Mouse (Mus musculus): ENCODE results near the gene Olfr959. TPM values are rescaled to one million over a fixed set of nuclear protein-coding genes. Genes with fewer than 3 reads are reported as not detected.

Gene Olfr959
- not detected for total RNA-seq (2021)

DNA sequence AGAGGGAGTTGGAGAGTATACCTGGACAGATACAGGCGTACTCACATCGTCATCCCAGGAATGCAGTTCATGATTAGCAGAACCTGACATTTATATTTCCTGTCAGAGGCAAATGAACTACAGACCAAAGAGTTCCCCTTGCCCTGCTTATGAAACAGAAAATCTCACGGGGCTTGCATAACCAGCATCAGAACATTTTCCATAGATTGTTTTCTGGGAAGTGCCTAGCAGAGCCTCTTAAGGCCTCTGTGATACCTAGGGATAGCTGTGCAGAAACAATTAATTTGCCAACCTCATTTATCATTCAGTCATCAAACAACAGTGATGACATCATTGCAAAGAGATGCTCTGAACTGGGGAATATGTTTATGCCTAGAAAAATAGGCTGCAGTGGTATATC lies at the start of gene Olfr959:
Olfr959 (minus strand) TSS at position 101 of the 400 bp plus-strand sequence.
- intact Hi-C loops (cut with DNase I), result no loop called here
- no peak for DNase-seq (ENCODE audit: low spot score)

DNA sequence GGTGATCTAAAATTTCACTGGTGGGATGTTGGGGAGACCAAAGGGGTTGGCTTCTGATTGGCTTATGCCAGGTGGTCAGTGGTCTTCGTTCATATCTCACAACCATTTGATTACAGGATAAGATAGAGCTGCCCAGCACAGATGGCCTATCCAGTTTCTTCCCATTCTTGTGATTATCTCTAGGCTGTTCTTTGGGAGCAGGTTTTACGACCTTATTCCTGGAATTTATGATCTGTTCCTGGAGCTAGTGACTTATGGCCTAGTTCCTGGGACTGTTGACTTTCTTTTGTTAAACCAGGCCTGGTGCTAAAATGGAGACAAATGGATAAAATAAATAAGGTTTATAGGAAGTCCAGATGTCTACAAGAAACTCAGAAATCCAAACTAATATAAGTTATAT lies 49.3 kb upstream of the Olfr959 start:
- intact Hi-C loops (cut with DNase I), result no loop called here
- no peak for DNase-seq (ENCODE audit: low spot score)

DNA sequence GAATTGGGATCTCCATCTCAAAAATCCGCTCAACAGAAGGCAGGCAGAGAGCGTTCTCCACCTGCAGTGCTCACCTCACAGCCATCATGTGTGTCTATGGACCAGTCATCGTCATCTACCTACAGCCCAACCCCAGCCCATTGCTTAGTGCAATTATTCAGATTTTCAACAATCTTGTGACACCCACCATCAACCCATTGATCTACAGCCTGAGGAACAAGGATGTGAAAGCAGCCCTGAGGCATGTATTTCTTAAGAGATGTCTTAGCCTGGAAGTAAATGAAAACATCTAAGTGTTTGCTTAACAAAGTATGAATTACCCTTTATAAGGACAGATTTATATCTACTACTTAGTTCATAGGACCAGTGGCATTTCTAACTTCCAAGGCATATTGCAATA lies 48.4 kb upstream of the Olfr959 start:
- DNase-seq (ENCODE audit: low spot score), result no peak
- intact Hi-C loops (cut with DNase I), result no loop called here

DNA sequence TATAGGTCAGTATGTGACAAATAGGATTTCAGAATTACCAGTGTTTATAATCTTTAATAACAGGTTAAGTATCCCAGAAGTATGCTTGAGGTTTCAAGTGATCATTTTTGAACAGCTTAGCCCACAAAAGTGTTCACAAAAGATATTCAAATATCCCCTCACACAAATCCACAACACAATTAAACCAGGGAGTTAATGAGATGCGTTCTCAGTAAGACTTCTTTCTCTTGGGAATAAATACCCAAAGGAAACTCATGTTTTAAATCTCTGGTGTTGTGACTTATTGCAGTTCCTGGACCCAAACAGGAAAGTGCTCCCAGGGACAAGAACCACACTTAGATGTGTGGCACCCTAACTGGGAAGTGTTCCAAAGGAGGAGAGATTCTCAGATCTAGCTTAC lies 45.7 kb upstream of the Olfr959 start, which contains the start of gene Olfr960:
Olfr960 (plus strand) TSS at position 301 of the 400 bp plus-strand sequence.
- intact Hi-C loops (cut with DNase I), result no loop called here
- no peak for DNase-seq (ENCODE audit: low spot score)

DNA sequence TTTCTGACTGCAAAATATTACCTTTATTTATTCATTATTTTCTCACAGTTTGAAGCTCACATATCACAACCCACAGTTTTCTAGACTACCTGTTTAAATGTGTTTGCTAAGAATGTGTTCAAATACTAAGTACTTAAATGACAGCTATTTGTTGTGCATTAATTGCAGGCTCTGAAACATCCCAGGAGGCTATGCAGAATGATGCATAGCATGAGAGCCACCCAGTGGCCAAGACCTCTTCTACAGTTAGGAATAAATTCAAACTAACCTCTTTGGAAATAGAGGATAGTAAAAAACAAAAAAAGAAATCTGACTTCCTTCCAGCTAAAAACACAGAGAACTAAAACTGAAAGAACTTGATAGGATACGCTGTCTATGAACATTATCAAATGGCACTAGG lies 36.6 kb upstream of the Olfr959 start:
- DNase-seq (ENCODE audit: low spot score), result no peak
- intact Hi-C loops (cut with DNase I), result loop anchor here (1.0 kb wide), 1 partner anchor 103 kb away; no protein-coding TSS in a partner anchor

DNA sequence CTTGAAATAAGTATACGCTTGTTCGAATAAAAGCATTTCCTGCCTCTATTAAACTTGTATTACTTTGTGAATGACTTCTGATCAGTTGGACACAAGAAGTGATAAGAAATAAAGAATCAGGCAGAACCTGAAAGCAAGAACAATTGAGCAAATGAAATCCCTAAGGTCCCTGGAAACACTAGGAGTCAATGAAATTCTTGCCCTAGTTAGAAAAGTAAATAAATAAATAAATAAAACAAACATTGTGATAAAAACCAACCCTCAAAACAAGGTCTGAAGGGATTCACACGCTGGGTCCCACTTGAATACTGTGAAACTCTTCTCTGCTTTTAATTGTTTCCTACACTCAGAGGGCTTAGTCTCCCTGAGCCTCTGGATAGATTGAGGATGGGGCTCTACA lies 35.0 kb upstream of the Olfr959 start, which contains the start of gene Olfr148:
Olfr148 (plus strand) TSS at position 301 of the 400 bp plus-strand sequence.
- intact Hi-C loops (cut with DNase I), result no loop called here
- DNase-seq (ENCODE audit: low spot score), result no peak

DNA sequence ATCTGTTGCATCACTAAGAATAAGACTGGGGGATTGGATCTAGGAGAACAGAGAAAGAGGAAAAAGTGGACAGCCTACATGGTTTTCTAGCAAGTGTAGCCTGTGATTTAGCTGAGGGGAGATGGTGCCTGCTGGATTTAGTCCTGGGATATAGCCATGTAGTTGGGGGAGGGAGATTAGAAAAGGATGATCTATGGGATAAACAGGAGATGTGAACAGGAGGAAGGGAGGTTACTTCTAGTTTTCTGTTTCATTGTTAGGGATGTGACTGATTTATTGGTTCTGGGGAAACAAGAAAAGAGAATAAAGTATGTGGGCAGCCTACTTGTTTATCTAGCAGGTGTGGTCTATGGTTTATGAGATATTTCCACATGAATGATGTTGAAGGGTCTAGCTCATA lies 33.1 kb upstream of the Olfr959 start:
- intact Hi-C loops (cut with DNase I), result no loop called here
- DNase-seq (ENCODE audit: low spot score), result no peak

DNA sequence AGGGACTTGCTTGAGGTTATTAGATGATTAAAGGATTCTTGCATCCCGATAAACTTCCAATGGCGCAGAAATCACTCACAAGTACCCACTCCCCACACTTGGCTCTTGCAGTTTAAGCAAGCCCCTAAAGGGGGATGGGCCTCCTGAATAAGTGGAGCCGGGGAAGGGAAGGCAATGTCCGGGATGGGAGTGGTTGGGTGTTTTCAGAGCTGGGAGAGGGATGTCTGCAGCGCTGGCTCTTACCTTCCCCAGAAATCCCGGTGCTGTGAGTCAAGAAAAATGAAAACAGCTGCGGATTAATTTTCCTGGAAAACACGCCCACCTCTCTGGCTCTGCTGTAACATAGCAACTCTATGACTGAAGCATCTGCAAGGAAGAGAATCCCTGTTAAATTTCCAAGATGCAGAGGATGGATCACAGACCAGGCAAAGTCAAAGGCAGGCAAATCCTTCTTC lies 28.7 kb upstream of the Olfr959 start, which contains the start of gene AW551984:
AW551984 (minus strand) TSS at position 405 of the 455 bp plus-strand sequence.
- intact Hi-C loops (cut with DNase I), result no loop called here

DNA sequence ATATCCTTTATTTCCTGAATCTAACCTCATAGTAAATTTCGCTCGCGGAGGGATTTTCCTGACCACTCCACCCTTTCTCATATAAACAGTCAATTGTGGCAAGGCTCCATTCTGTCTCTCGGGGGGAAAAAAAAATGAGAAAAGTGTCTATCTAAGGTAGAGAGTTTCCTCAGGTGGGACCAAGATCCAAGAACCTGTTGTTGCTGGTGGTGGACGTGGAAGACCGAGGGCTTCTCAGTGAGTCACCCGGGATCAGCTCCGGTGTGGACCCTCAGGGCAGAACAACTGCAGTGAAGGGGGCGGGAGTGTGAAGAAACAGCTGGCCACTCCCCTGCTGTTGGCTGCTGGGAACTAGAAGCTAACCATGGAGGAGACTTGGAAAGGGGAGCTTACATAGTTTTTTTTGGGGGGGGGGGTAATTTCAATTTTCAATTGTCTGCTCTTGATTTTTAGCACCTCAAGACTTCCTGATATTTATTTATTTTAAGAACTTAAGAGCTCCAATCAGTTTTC lies 28.0 kb upstream of the Olfr959 start:
- no peak for DNase-seq (ENCODE audit: low spot score)
- intact Hi-C loops (cut with DNase I), result no loop called here

More for the DNA sequence above, 28.7 kb upstream of the Olfr959 start, which contains the start of gene AW551984:
- no peak for DNase-seq (ENCODE audit: low spot score)

DNA sequence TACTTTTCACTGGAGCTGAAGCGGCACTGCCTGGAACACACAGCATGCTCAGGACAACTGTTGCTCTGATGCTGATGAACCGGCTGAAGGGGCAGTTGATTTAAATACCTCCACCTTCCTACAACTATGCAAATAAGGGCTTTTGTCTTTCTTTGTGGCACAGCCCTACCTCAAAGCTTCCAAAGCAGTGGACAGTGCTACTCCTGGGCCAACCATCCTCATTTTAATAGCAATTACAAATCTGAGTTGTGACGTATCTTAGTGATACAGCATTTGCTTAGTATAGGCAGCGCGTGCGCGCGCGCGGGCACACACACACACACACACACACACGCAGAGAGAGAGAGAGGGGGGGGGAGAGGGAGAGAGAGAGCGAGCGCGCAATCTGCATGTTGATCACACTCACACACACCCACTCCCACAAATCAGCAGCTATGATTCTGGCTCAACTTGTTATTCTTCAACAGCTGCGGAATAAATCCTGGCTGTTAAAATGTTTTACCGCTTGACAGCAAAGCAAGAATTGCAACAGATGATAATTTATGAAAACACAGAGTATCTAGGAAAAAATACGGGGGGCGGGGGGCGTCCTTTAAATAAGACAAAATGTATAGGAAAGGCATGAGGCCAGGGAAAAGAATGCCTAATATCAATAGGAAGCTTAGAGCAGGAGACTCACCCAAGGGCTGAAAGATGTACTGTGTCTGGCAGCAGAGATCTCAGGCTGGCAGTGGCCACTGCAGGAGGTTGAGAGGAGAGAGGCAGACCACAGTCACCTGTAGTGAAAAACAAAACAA lies 27.4 kb upstream of the Olfr959 start:
- intact Hi-C loops (cut with DNase I), result no loop called here
- DNase-seq (ENCODE audit: low spot score), result no peak

DNA sequence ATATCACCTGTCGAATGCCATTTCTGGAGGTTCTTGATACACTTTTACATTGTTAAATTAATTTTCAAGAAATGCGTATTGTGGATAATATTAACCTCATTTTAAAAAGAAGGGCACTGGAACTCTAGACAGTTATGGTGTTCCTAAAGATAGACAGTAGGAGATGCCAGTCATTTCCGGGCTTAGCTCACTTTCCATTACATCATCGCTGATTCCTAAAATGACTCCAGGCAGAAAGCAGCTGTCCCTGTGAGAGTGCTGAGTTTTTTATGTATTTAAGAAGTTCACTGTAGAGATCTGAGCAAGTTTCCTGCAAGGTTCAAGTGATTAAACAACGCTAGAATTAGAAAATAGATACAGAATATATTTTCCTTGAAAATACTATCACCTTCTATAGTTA lies 1.7 kb upstream of the Olfr959 start:
- intact Hi-C loops (cut with DNase I), result no loop called here
- DNase-seq (ENCODE audit: low spot score), result no peak

DNA sequence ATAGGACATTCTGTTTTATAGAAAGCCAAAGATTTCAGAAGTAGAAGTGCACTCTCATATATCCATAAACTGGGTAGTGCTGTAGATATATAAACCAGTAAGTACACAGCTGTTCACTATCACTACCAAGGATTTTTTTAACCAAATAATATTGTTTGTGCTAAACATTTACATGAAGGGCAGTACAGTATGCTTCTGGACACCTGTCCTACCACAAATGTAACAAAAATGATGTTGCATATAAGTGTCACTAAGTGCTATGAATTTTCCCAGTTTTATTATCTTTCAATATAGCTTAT lies 17.1 kb downstream of the Olfr959 start:
- intact Hi-C loops (cut with DNase I), result no loop called here
- DNase-seq (ENCODE audit: low spot score), result no peak

DNA sequence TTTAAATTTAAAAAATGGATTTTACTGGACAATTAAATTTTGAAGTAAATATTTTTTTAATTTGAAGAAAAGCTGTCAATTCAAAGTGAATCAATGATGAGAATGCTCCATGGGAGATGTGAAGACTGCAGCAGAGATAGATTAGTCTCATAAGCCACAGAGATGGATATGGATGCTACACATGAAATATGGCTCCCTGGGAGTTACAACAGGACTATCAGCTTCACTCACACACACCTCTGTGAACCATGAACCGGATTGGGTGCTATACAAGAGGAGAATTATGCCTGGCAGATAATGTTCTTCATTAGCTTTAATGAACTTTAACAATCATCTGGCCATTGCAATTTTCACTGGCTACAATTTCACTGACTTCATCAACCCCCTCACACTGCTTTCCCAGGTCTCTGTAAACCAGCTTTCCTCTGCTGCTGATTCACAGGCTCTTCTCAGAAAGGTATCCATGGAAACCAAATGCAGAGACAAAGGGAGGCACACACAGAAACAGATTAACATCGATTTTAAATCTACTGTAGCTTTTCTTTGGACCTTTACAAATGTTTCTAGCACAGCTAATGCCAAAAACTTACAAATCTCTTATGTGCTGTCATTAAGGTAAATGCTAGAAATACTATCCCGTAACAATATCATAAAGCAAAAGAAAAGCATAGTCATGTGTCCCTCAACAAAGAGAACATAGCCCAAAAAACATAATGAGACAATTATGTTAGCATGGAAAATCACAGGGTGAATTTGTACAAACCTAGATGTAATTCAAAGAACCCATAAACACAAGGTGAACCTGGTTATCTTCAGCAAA lies 17.6 kb downstream of the Olfr959 start:
- no peak for DNase-seq (ENCODE audit: low spot score)
- intact Hi-C loops (cut with DNase I), result no loop called here

DNA sequence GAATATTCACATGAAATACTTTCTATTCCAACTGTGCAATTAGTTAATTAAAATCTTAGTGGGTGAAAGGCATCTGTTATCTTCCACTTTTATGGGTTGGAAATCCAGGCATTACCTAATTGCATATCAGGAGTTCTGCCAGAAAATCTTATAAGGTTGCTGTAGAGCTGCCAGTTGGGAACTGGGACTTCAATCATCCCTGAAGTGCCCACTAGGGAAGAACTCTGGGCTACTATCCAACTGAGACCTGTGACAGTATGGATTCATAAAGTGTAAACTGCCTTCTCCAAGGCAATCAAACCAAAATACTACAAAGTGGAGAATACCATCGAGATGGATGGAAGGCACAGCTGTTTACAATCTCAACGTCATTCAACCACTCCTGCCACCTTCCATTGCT lies 21.4 kb downstream of the Olfr959 start, which contains the start of gene Olfr958:
Olfr958 (minus strand) TSS at position 109 of the 400 bp plus-strand sequence.
- intact Hi-C loops (cut with DNase I), result no loop called here
- no peak for DNase-seq (ENCODE audit: low spot score)

DNA sequence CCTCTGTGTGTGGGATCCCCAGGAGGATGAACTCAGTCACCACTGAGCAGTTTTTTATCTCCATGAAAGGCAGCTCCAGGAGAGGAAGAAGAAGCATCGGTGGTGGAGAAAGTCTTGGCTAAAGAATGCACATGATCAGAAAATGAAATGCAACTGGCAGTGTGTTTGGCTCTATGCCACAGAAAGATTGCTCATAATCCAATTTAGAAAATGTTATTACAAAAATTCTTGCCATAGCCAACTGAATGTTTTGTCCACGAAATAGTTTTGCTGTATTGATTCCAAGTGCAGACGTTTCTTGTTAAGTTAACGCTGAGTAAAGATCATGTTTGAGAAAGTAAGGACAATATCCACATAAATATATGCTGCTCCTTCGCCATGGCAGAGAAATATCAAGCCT lies 24.6 kb downstream of the Olfr959 start:
- intact Hi-C loops (cut with DNase I), result no loop called here
- no peak for DNase-seq (ENCODE audit: low spot score)

DNA sequence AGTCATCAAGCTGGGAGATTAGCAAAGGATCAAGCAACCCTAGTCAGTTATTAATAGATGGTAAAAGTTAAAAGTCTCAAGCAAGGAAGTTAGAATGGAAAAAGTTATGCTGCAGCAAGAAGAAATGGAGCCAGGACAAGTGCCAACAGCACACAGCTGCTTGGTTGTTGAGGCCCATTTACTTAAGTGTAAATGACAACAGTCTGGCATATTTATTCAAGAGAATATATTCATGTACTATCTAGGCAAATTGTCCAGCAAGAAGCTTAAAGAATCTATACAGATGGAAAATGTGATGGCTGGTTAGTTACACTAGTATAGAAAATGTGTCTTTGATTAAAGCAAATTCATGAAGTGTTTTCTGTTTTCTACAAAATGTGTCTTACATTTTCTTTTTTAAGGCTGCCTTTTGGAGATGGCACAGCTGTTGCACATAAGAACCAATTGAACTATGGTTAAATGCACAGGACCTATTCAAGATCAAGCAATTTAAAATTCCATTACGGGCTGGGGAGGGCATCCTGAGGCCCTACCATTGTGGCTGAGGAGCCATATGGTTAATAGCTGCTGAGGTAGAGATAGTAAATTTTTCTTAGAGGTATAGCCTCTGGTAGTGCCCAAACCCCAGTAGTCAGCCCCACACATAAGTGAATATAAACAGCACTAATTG lies 51.6 kb downstream of the Olfr959 start:
- intact Hi-C loops (cut with DNase I), result no loop called here
- no peak for DNase-seq (ENCODE audit: low spot score)
